Mouse (Mus musculus): ENCODE measurements around the gene H2-DMb2.

DNA sequence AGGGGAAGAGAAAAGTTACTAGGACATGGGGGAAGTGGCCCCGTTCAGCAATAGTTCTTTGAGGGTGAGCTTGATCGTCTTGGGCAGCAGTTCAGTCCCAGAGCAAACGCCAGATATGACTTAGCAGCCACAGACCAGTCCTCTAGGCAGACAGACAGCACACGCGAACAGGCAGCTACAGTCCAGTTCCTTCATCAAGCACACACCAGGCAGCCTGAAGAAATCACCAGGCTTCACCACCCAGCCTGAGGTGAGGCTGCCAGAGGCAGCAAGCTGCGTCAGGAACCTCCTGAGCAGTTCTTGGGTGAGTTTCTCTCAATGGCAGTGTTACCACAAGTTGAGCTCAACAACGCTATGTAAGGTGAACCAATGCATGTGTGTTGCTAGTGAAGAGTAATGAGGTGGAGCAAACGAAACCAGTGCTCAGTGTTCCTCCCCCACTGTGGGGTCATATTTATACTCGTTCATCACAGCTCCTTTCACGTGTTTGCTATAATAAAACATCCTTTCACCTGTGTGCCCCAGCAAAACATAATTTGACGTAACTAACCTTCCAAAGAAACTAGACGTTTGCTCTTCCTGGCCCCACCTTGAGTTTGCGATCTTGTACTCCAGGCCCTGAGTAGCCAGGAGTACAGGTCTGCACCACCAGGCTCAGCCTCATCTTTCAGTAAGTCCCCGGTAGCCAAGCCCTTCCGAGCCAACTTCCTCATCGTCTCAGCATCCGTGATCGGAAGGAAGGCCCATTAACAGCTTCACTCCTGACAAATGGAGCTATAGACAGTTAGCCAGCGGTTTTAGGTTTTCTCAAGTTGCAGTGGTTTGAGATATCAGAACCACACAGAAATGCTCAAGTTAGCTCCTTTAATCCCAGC lies 12.8 kb upstream of the H2-DMb2 start:
- TF ChIP-seq POLR2A (IDR thresholded peaks at IDR 0.05; ENCODE audit: control insufficient read depth in 1 of 2, insufficient read depth in 1 of 2, low read depth in 1 of 2, low read length in 2 of 2, poor library complexity in 1 of 2), result peak in 1 of 2 experiments; percentile 1; a peak in 1 of 4 replicates
- TF ChIP-seq GATA1 (IDR thresholded peaks at IDR 0.05; ENCODE audit: low read depth, low read length), result no peak
- TF ChIP-seq CTCF (IDR thresholded peaks at IDR 0.05 in 2 of 3, conservative IDR thresholded peaks at IDR 0.05 in 1 of 3; ENCODE audit: control insufficient read depth in 1 of 3, insufficient read depth in 1 of 3, low read depth in 2 of 3, low read length in 3 of 3, poor library complexity in 1 of 3, severe bottlenecking in 1 of 3), result no peak
- no peak for TF ChIP-seq CHD1 (IDR thresholded peaks at IDR 0.05; ENCODE audit: low read depth, low read length)
- no peak for TF ChIP-seq EP300 (IDR thresholded peaks at IDR 0.05; ENCODE audit: low read depth in 1 of 2, low read length in 2 of 2)
- TF ChIP-seq RAD21 (IDR thresholded peaks at IDR 0.05; ENCODE audit: low read depth, low read length), result no peak
- TF ChIP-seq POLR2AphosphoS5 (IDR thresholded peaks at IDR 0.05; ENCODE audit: borderline replicate concordance, low read depth, low read length), result no peak
- no peak for TF ChIP-seq USF1 (IDR thresholded peaks at IDR 0.05; ENCODE audit: low read depth, low read length)
- no peak for TF ChIP-seq KAT2A (conservative IDR thresholded peaks at IDR 0.05; ENCODE audit: low read depth, low read length)
- no peak for TF ChIP-seq MYC (IDR thresholded peaks at IDR 0.05; ENCODE audit: low read depth, low read length)
- no peak for TF ChIP-seq MYB (IDR thresholded peaks at IDR 0.05; ENCODE audit: low read depth, low read length)
- no peak for TF ChIP-seq MAX (IDR thresholded peaks at IDR 0.05; ENCODE audit: low read length)
- TF ChIP-seq SIN3A (IDR thresholded peaks at IDR 0.05; ENCODE audit: low read length), result no peak
